Mouse (Mus musculus) stomach, postnatal 0 days (tissue): ENCODE results near the gene Hoxb3. TPM values are rescaled to one million over a fixed set of nuclear protein-coding genes. Genes with fewer than 3 reads are reported as not detected.

Source experiments
- ATAC-seq: fragments of 200-750 bp; cut with Nextera tagmentation; 2 replicates; pipeline ENCODE4 v1.8.0; 2017; ENCODE audit not compliant: low FRiP score, low TSS enrichment
- DNase-seq: peaks from one replicate; pipeline ENCODE4 v3.0.0-alpha.2; 2016; ENCODE audit warnings: low spot score
- H3K27ac ChIP-seq: fragments of 300-500 bp; sonication (generic); replicated peaks from 2 replicates; pipeline ENCODE4 v1.5.1; 2014; ENCODE audit warnings: mild to moderate bottlenecking, control low read depth
- H3K27me3 ChIP-seq: fragments of 300-500 bp; sonication (generic); 2 replicates; pipeline ENCODE4 v1.6.1; 2014; ENCODE audit warnings: low read length; ENCODE audit not compliant: control insufficient read depth, insufficient read depth
- H3K36me3 ChIP-seq: fragments of 300-500 bp; sonication (generic); 2 replicates; pipeline ENCODE4 v1.6.1; 2014; ENCODE audit warnings: low read length, mixed read lengths; ENCODE audit not compliant: control insufficient read depth, insufficient read depth
- H3K4me1 ChIP-seq: fragments of 300-500 bp; sonication (generic); replicated peaks from 2 replicates; pipeline ENCODE4 v1.6.1; 2014; ENCODE audit warnings: antibody characterized with exemption; ENCODE audit not compliant: control insufficient read depth, insufficient read depth
- H3K4me2 ChIP-seq: fragments of 300-500 bp; sonication (generic); replicated peaks from 2 replicates; pipeline ENCODE4 v1.6.1; 2014; ENCODE audit warnings: low read depth, mild to moderate bottlenecking, control low read depth, moderate library complexity
- H3K4me3 ChIP-seq: fragments of 300-500 bp; sonication (generic); 2 replicates; pipeline ENCODE4 v1.5.1; 2014; ENCODE audit warnings: low read depth, low read length, control low read depth
- H3K9ac ChIP-seq: fragments of 300-500 bp; sonication (generic); 2 replicates; pipeline ENCODE4 v1.6.1; 2014; ENCODE audit warnings: mild to moderate bottlenecking, low read length, control low read depth, mixed read lengths
- H3K9me3 ChIP-seq: fragments of 300-500 bp; sonication (generic); 2 replicates; pipeline ENCODE4 v1.6.1; 2016; ENCODE audit warnings: low read length; ENCODE audit not compliant: control insufficient read depth
- CTCF ChIP-seq: IDR thresholded peaks from 2 replicates; pipeline ENCODE4 v1.5.1; 2016; ENCODE audit warnings: antibody characterized with exemption, low read depth, mild to moderate bottlenecking, moderate library complexity
- EP300 ChIP-seq: optimal IDR thresholded peaks from 2 replicates; pipeline ENCODE3; 2016; ENCODE audit warnings: antibody characterized with exemption
- WGBS: fragments of 180-500 bp; shearing (Covaris S2); extraction: QIAGEN DNeasy Blood & Tissue Kit; methylation state at CpG from one replicate; pipeline ENCODE4 v1.1.7; 2014; 5-methylcytosine and 5-hydroxymethylcytosine counted together
- polyA plus RNA-seq: library from polyadenylated mRNA; unstranded; fragments of >200 nt; fragmentation: Nextera tagmentation; extraction: Ambion mirVana; gene quantifications from 2 replicates; pipeline ENCODE4 v1.2.1, GENCODE M21; 2015

The Hoxb3 gene
- polyA plus RNA-seq, 1 experiment from 2014 or later, result 0.97 TPM

DNA sequence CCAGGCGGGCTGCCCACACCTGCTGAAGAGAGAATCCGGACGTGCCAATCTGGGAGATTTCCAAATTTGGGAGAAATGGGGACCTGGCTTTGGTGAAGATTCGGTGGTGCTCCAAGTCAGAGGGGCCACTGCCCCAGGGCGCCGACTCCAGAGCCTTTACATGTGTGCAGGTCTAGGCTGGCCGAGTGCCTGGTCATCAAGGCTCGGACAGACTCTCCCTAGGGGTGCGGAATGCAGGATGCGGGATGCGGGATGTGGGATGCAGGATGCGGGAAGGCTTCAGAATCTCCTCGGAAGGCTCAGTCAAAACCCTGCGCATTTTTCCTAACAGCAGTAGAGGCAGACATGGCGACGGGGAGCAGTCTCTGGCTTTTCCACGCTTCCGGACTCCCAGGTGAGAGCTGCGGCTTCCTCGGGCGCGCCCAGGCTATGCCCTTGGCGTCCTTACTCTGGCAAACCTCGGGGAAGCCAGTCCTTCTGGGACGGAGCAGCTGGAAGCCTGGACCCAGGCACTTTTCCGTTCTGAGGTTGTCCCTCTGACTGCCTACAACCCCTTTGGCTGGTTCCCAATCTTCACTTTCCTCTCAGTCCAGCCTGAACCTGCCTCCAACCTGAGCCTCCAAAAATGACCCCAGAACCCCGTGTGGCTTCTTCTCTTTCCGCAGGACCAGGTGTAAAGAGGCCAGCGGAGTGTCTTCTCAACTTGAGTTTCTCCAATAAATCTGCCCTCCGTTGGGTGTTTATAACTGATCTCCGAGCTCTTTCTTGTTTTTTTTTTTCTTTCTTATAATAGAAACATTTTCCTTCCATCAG, 43.5 kb upstream of the Hoxb3 start:
- TF ChIP-seq EP300 (no peak), CTCF (no peak)
- no peaks in the 10 kb centered on the region for H3K36me3 ChIP-seq
- no peaks in the 10 kb centered on the region for H3K9me3 ChIP-seq
- H3K4me1 ChIP-seq, result no peaks in the 10 kb centered on the region
- ATAC-seq (0 out of 2 replicates have a peak, but pooled peaks have one; percentile 42), DNase-seq (no peak)
- H3K9ac ChIP-seq, result no peak overlapping the region
- H3K27me3 ChIP-seq, result peaks cover 33% of the 10 kb centered on the region
- H3K4me2 ChIP-seq, result 0 out of 2 replicates have a peak overlapping the region, but pooled peaks have one; percentile 14
- 10% methylated on average over 31 of the region's 31 CpGs for WGBS
- no peak overlapping the region for H3K27ac ChIP-seq
- no peak overlapping the region; the same call in 1 of the 2 replicates for H3K4me3 ChIP-seq

GRCm38 (mm10) chr11:96280399-96281378, 42.4 kb upstream of the Hoxb3 start:
- Histone ChIP-seq H3K4me1 (no peaks in the 10 kb centered on the region), H3K9ac (no peak overlapping the region), H3K4me3 (no peak overlapping the region), H3K36me3 (no peaks in the 10 kb centered on the region), H3K27ac (no peak overlapping the region), H3K4me2 (0 out of 2 replicates have a peak overlapping the region, but pooled peaks have one; percentile 14), H3K9me3 (no peaks in the 10 kb centered on the region), H3K27me3 (peaks cover 32% of the 10 kb centered on the region)
- no peak for TF ChIP-seq CTCF
- no peak for TF ChIP-seq EP300
- 34% methylated on average over 8 of the region's 8 CpGs for WGBS
- no peak for DNase-seq
- no peak for ATAC-seq

DNA sequence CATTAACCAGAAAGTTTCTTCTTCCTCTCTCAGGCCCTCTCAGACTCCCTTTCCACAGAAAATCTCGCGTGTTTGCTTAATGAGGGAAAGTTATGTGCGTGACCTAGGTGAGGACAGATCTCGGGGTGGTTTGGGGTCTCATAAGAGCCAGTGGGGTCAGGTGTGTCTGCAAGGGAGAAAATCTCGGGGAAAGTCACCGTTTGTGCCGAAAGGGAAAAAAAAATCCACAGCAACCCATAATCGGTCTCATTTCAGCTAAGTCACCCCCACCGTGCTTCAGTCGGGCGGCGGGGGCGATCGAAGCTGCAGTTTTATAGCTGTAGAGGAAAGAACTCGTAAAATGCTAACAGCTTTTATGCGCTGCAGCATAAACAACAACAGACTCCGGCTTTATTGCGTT, 41.7 kb upstream of the Hoxb3 start:
- ATAC-seq, result no peak
- no peaks in the 10 kb centered on the region for H3K36me3 ChIP-seq
- H3K4me1 ChIP-seq, result no peaks in the 10 kb centered on the region
- peaks cover 32% of the 10 kb centered on the region for H3K27me3 ChIP-seq
- no peak overlapping the region for H3K27ac ChIP-seq
- H3K4me3 ChIP-seq, result no peak overlapping the region
- TF ChIP-seq EP300, result no peak
- TF ChIP-seq CTCF, result no peak
- WGBS, result 22% methylated on average over 18 of the region's 18 CpGs
- no peak overlapping the region for H3K4me2 ChIP-seq
- DNase-seq, result no peak
- H3K9ac ChIP-seq, result no peak overlapping the region
- no peaks in the 10 kb centered on the region for H3K9me3 ChIP-seq

DNA sequence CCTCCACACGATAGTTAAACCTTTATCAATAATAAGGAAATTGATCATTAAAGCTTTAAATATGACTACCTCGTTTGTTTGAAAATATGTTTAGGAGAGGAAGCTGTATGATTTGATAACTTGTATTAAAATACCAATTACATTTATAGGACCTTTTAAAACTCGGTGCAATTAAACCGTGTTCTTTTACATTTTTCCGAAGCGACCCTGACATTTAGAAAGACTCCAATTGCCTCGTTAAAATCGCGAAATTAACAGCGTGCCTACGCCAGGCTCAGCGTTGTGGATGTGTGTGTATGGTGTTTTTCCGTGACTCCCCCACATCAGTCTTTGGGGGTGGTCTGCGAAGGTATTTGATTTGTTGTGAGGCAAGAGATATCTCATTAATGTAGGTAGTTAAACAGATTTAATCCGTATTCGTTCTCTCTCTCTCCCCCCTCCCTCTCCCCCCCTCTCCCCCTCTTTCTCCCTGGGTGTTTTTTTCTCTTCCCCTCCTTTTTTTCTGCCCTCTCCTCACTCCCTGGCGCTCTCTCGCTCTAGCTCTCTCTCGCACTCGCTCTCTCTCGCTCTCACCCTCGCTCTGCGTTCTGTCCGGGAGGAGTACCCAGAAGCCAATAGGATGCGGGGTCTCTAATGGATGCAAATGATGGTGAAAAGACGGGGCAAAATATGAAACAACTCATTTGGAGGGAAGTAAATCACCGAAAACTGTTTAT, 41.1 kb upstream of the Hoxb3 start, which contains the start of gene Hoxb8:
Hoxb8 (plus strand) TSS at position 51 of the 716 bp plus-strand sequence.
- peak within 1 kb of the TSS; percentile 45 for H3K4me3 ChIP-seq
- no peak within 1 kb of the TSS for H3K27ac ChIP-seq
- DNase-seq, result no peak
- TF ChIP-seq CTCF (no peak), EP300 (no peak)
- WGBS, result 6% methylated on average over 27 of the region's 27 CpGs
- H3K9me3 ChIP-seq, result no peaks in the 10 kb centered on the region
- H3K9ac ChIP-seq, result peak within 1 kb of the TSS; percentile 60; the same call in 1 of the 2 replicates
- H3K4me1 ChIP-seq, result no peaks in the 10 kb centered on the region
- no peak for ATAC-seq
- H3K36me3 ChIP-seq, result no peaks in the 10 kb centered on the region
- peak within 1 kb of the TSS; percentile 68 for H3K4me2 ChIP-seq
- H3K27me3 ChIP-seq, result peaks cover 35% of the 10 kb centered on the region

DNA sequence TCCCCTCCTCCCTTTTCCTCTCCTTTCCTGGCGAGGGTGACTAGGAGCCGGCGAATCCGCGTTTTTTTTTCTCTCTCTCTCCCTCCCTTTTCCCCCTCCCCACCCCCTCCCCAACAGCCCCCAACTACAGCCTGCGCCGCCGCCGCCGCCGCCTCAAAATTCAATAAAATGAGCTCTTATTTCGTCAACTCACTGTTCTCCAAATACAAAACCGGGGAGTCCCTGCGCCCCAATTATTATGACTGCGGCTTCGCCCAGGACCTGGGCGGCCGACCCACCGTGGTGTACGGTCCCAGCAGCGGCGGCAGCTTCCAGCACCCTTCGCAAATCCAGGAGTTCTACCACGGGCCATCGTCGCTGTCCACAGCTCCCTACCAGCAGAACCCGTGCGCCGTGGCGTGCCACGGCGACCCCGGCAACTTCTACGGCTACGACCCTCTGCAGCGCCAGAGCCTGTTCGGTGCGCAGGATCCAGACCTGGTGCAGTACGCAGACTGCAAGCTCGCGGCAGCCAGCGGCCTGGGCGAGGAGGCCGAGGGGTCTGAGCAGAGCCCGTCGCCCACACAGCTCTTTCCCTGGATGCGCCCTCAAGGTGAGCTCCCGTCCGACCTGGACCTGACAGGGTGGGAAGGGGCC, 40.2 kb upstream of the Hoxb3 start:
- peak overlapping the region; percentile 45 for H3K4me3 ChIP-seq
- ATAC-seq (no peak), DNase-seq (no peak)
- H3K4me2 ChIP-seq, result peak overlapping the region; percentile 68
- H3K27me3 ChIP-seq, result peaks cover 32% of the 10 kb centered on the region
- H3K27ac ChIP-seq, result peak overlapping the region; percentile 88
- peak overlapping the region; percentile 60 for H3K9ac ChIP-seq
- under 1% methylated on average over 47 of the region's 49 CpGs for WGBS
- TF ChIP-seq EP300, result no peak
- TF ChIP-seq CTCF, result no peak
- 0 out of 2 replicates have a peak, but pooled peaks cover 2% of the 10 kb centered on the region for H3K4me1 ChIP-seq
- H3K36me3 ChIP-seq, result no peaks in the 10 kb centered on the region
- H3K9me3 ChIP-seq, result no peaks in the 10 kb centered on the region
